Mouse (Mus musculus): Measurements from ENCODE around the gene Ttc23.

DNA sequence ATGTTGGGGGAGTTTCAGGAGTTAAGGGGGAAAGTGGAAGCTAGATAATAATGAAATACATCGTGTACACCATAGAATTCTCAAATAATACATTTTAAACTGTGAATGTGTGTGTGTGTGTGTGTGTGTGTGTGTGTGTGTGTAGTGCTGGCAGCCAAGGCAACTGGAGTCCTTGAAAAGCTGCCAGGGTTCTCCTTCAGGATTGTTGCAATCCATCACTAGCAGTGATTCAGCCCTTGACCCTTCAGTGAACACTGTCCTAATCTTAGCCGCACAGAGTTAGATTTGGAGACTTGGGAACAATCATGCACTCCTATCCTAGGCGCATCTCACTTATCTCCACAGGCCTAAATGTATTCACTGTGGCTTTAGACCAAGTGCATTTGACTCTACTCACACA is 120.9 kb downstream of the Ttc23 start:
- no peak for TF ChIP-seq POLR2A (IDR thresholded peaks at IDR 0.05; ENCODE audit: extremely low read depth, insufficient read depth, low read length)
- TF ChIP-seq CTCF (IDR thresholded peaks at IDR 0.05; ENCODE audit: low read depth, low read length): no peak

Data from liver, adult 2 months (tissue).